Mouse (Mus musculus) G1E-ER4 (cell line): ENCODE measurements around the gene Sumo1. TPM values are rescaled to one million over a fixed set of nuclear protein-coding genes. Genes with fewer than 3 reads are reported as not detected.

Experiments
- GATA1 ChIP-seq: IDR thresholded peaks from one replicate; pipeline ENCODE4 v1.8.0; 2012; ENCODE audit warnings: low read length, inconsistent platforms
- polyA plus RNA-seq: library from polyadenylated mRNA; stranded (reverse); fragments of >175 nt; gene quantifications from 2 replicates; pipeline ENCODE4 v1.2.3, GENCODE M21; 2012

Gene Sumo1
- polyA plus RNA-seq = 169 and 348 TPM in 2 replicates

- no peak for TF ChIP-seq GATA1
Measured at GRCm38 (mm10) chr1:59670641-59671168, at the start of gene Sumo1. Gene Sumo1 (minus strand): TSS chr1:59670834.

- TF ChIP-seq GATA1 = no peak
Measured at GRCm38 (mm10) chr1:59719900-59720299, 49.3 kb upstream of the Sumo1 start.

- no peak for TF ChIP-seq GATA1
Measured at GRCm38 (mm10) chr1:59701766-59702165, 31.1 kb upstream of the Sumo1 start.

- no peak for TF ChIP-seq GATA1
Measured at GRCm38 (mm10) chr1:59698207-59698606, 27.6 kb upstream of the Sumo1 start.

- TF ChIP-seq GATA1 = no peak
Measured at GRCm38 (mm10) chr1:59697751-59698150, 27.1 kb upstream of the Sumo1 start.

- TF ChIP-seq GATA1 = no peak
Measured at GRCm38 (mm10) chr1:59690467-59690866, 19.8 kb upstream of the Sumo1 start.

GRCm38 (mm10) chr1:59687493-59687892, 16.9 kb upstream of the Sumo1 start:
- TF ChIP-seq GATA1 = no peak

- TF ChIP-seq GATA1 = no peak
Measured at GRCm38 (mm10) chr1:59684819-59685755, 14.5 kb upstream of the Sumo1 start, which contains the start of gene Nop58. Gene Nop58 (plus strand): TSS chr1:59684971.

GRCm38 (mm10) chr1:59683926-59684818, 13.5 kb upstream of the Sumo1 start:
- TF ChIP-seq GATA1 = no peak

- TF ChIP-seq GATA1 = no peak
Measured at GRCm38 (mm10) chr1:59673661-59674060, 3.0 kb upstream of the Sumo1 start.

- TF ChIP-seq GATA1 = no peak
Measured at GRCm38 (mm10) chr1:59669962-59670630, 538 bp downstream of the Sumo1 start.

GRCm38 (mm10) chr1:59668871-59669270, 1.8 kb downstream of the Sumo1 start:
- no peak for TF ChIP-seq GATA1

- no peak for TF ChIP-seq GATA1
Measured at GRCm38 (mm10) chr1:59663456-59664135, 7.0 kb downstream of the Sumo1 start.

GRCm38 (mm10) chr1:59656244-59657171, 14.1 kb downstream of the Sumo1 start:
- TF ChIP-seq GATA1 = no peak
